Mouse (Mus musculus): ENCODE measurements at regions not wholly inside any gene's neighbourhood (a gene's known extent, or its start where the extent isn't known, plus 50 kb on each side); places are given as distances from the start of the nearest gene placed in this dataset.

GRCm38 (mm10) chr11:105538421-105539210 lies 51.2 kb upstream of the Tanc2 start:
- no peak for DNase-seq
- intact Hi-C loops (cut with DNase I), result no loop called here

- no peak for DNase-seq
- intact Hi-C loops (cut with DNase I), result loop anchor here (5.0 kb wide), 1 partner anchor 55 kb away; the partner anchor contains the start of gene Tanc2
Measured at GRCm38 (mm10) chr11:105532616-105533015, 57.2 kb upstream of the Tanc2 start.

GRCm38 (mm10) chr11:105530711-105531157 lies 59.1 kb upstream of the Tanc2 start:
- DNase-seq, result peak; percentile 50 to 60
- intact Hi-C loops (cut with DNase I), result loop anchor here (5.0 kb wide), 1 partner anchor 57 kb away; the partner anchor contains the start of gene Tanc2

GRCm38 (mm10) chr11:105526066-105526465 lies 63.7 kb upstream of the Tanc2 start:
- intact Hi-C loops (cut with DNase I), result no loop called here
- DNase-seq, result no peak

- intact Hi-C loops (cut with DNase I), result no loop called here
- DNase-seq, result peak; percentile 64 to 67
Measured at GRCm38 (mm10) chr11:105525608-105526007, 64.2 kb upstream of the Tanc2 start.

- DNase-seq, result no peak
- intact Hi-C loops (cut with DNase I), result no loop called here
Measured at GRCm38 (mm10) chr11:105524400-105524799, 65.4 kb upstream of the Tanc2 start.

- DNase-seq, result no peak
- intact Hi-C loops (cut with DNase I), result no loop called here
Measured at GRCm38 (mm10) chr11:105523765-105524164, 66.0 kb upstream of the Tanc2 start.

GRCm38 (mm10) chr11:105520398-105520797 lies 63.9 kb upstream of the March10 start:
- no peak for DNase-seq
- intact Hi-C loops (cut with DNase I), result no loop called here

- no peak for DNase-seq
- intact Hi-C loops (cut with DNase I), result no loop called here
Measured at GRCm38 (mm10) chr11:105513275-105513674, 56.7 kb upstream of the March10 start.

GRCm38 (mm10) chr11:105510626-105511025 lies 54.1 kb upstream of the March10 start:
- intact Hi-C loops (cut with DNase I), result no loop called here
- no peak for DNase-seq

GRCm38 (mm10) chr11:105510056-105510455 lies 53.5 kb upstream of the March10 start:
- DNase-seq, result no peak
- intact Hi-C loops (cut with DNase I), result no loop called here

- DNase-seq, result no peak
- intact Hi-C loops (cut with DNase I), result no loop called here
Measured at GRCm38 (mm10) chr11:105508660-105509038, 52.1 kb upstream of the March10 start.

- no peak for DNase-seq
- intact Hi-C loops (cut with DNase I), result no loop called here
Measured at GRCm38 (mm10) chr11:105507972-105508659, 51.6 kb upstream of the March10 start.

GRCm38 (mm10) chr11:105507332-105507971 lies 50.9 kb upstream of the March10 start:
- intact Hi-C loops (cut with DNase I), result no loop called here
- no peak for DNase-seq

All from heart, postnatal 14 days (tissue).